Mouse (Mus musculus) small intestine, adult 2 months (tissue): ENCODE data around the gene Liph.

Source experiments
- CTCF ChIP-seq: fragments of 200-500 bp; IDR thresholded peaks from 2 replicates; pipeline ENCODE4 v1.5.1; 2012; ENCODE audit warnings: low read depth, mild to moderate bottlenecking, control low read depth, inconsistent platforms, low read length, moderate library complexity, mixed read lengths; ENCODE audit not compliant: insufficient replicate concordance, insufficient read length; ENCODE audit errors: extremely low read depth
- POLR2A ChIP-seq: fragments of 200-500 bp; IDR thresholded peaks from 2 replicates; pipeline ENCODE4 v1.6.1; 2012; ENCODE audit warnings: low read depth, mild to moderate bottlenecking, control low read depth, inconsistent platforms, low read length, moderate library complexity

DNA sequence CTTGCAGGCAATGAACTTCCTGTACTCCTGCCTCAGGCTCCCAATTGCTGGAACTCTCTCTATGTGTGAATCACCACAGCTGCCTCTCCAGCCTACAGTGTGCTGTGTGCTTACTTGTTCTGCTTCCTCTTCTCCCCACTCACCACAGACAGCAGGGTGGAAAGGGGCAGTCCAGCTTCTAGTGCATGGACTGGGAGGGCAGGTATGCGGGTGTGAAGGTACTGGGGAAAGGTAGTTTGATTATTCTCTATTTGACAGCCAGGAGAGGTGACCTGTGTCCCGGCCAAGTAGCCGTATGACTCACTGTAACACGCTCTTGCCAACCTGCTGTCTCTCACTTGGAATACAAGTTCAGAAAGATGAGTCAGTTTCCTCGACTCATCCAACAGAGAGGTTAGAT lies 2.6 kb upstream of the Liph start:
- TF ChIP-seq CTCF (no peak), POLR2A (no peak)
